Mouse (Mus musculus) liver, embryonic 14.5 days (tissue): ENCODE data around the gene Zbtb7a.

ENCODE experiments used
- CTCF ChIP-seq: IDR thresholded peaks from 2 replicates; pipeline ENCODE4 v1.5.1; 2016; ENCODE audit warnings: antibody characterized with exemption, low read depth, control low read depth
- EP300 ChIP-seq: IDR thresholded peaks from 2 replicates; pipeline ENCODE4 v1.6.1; 2016; ENCODE audit warnings: antibody characterized with exemption, low read depth

- TF ChIP-seq CTCF (0 out of 2 replicates have a peak, but pooled peaks have one; percentile 6), EP300 (peak; percentile 24)
Observed at GRCm38 (mm10) chr10:81176466-81177271, 41.6 kb downstream of the Zbtb7a start, which contains the start of gene Eef2.
